Mouse (Mus musculus): ENCODE measurements at regions not wholly inside any gene's neighbourhood (a gene's known extent, or its start where the extent isn't known, plus 50 kb on each side); places are given as distances from the start of the nearest gene placed in this dataset.

DNA sequence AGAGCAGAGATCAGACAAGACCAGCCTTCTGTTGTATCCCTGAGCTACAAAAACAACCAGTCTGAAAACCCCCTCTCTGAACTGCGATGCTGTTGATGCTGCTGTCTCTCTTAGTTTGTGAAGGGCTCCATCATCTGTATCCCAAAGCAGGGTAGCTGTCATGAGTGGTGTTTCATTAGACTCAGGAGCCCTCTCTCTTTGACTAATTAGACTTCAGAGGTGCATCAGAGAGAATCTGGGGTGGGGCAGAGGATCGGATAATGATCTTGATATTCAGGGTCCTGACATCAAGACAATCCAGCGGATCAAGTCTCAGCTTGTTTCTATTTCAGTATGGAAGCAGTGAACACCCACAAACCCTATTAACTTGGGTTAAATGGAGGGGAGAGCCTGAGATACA, 70.6 kb upstream of the Slc24a4 start:
- Histone ChIP-seq H3K4me3 (no peak overlapping the region), H3K9me3 (replicated peaks) (no peaks in the 10 kb centered on the region), H3K36me3 (ENCODE audit: poor library complexity, severe bottlenecking) (no peaks in the 10 kb centered on the region), H3K27ac (peak overlapping the region; percentile 73), H3K4me1 (peaks cover 19% of the 10 kb centered on the region), H3K4me2 (peak overlapping the region; percentile 6; the same call in 1 of the 2 replicates), H3K27me3 (no peaks in the 10 kb centered on the region), H3K9ac (no peak overlapping the region)
- WGBS, result 12% methylated on average over 3 of the region's 3 CpGs
- peak; percentile 37; the same call in 1 of the 2 replicates for ATAC-seq

- Histone ChIP-seq H3K27ac (peak overlapping the region; percentile 73), H3K9ac (no peak overlapping the region), H3K36me3 (ENCODE audit: poor library complexity, severe bottlenecking) (no peaks in the 10 kb centered on the region), H3K27me3 (no peaks in the 10 kb centered on the region), H3K9me3 (replicated peaks) (no peaks in the 10 kb centered on the region), H3K4me1 (peaks cover 21% of the 10 kb centered on the region), H3K4me2 (peak overlapping the region; percentile 6; the same call in 1 of the 2 replicates), H3K4me3 (no peak overlapping the region)
- peak; percentile 87 for ATAC-seq
- 9% methylated on average over 3 of the region's 3 CpGs for WGBS
Measured at GRCm38 (mm10) chr12:102058428-102058827, 70.1 kb upstream of the Slc24a4 start.

- H3K27ac ChIP-seq, result no peak overlapping the region
- no peaks in the 10 kb centered on the region for H3K36me3 ChIP-seq (ENCODE audit: poor library complexity, severe bottlenecking)
- H3K27me3 ChIP-seq, result no peaks in the 10 kb centered on the region
- no peaks in the 10 kb centered on the region for H3K9me3 ChIP-seq (replicated peaks)
- 83% methylated on average over 5 of the region's 5 CpGs for WGBS
- no peak overlapping the region for H3K9ac ChIP-seq
- H3K4me3 ChIP-seq, result no peak overlapping the region
- no peak for ATAC-seq
- no peak overlapping the region for H3K4me2 ChIP-seq
- peaks cover 33% of the 10 kb centered on the region for H3K4me1 ChIP-seq
Measured at GRCm38 (mm10) chr12:102061096-102061495, 67.4 kb upstream of the Slc24a4 start.

DNA sequence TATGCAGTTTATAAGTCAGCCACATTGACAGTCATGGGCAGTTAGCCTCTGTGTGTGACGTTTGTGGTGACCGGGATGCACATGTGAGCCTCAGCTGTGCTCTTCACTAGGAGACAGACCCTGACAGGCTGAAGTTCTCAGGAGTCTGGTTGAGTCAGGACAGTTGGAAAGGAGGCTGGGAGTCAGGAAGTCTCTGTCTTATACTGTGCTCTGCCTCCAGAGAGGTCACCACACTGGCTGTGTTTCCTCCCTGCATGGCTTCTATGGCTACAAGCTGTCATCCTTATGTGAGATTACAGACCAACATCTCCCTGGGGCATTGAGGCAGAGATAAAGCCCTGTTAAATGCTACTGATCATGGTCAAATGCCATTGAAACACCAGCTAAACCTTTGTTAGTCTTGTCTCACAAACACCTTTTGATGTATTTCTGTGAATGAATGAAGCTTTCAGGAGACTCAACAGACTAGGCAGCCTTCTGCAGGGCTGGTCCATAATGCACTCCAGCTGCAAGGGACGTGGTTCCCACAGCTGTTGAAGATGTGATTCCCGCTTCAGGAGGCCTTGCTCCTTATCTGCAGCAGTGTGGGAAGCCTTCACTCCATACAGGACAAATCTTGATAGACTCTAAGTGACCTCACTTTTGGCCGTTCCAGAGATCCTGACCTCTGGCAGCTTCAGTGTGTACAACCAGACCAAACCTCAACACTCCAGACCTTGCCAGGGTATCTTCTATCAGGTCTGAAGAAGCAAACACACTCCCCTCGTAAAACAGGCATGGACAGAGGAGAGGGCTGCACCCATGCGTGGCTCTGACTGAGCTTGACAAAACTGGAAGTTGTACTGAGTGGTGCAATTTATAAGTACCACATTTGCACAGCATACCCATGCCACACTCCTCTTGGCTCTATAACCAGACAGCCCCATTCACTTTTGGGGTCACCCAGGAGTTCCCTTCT, 66.6 kb upstream of the Slc24a4 start:
- no peak overlapping the region for H3K27ac ChIP-seq
- 75% methylated on average over 7 of the region's 7 CpGs for WGBS
- no peak overlapping the region for H3K4me2 ChIP-seq
- no peaks in the 10 kb centered on the region for H3K27me3 ChIP-seq
- H3K9me3 ChIP-seq (replicated peaks), result no peaks in the 10 kb centered on the region
- no peak overlapping the region for H3K4me3 ChIP-seq
- no peaks in the 10 kb centered on the region for H3K36me3 ChIP-seq (ENCODE audit: poor library complexity, severe bottlenecking)
- ATAC-seq, result no peak
- H3K9ac ChIP-seq, result no peak overlapping the region
- H3K4me1 ChIP-seq, result peaks cover 33% of the 10 kb centered on the region

GRCm38 (mm10) chr12:102062648-102063047, 65.9 kb upstream of the Slc24a4 start:
- Histone ChIP-seq H3K9me3 (replicated peaks) (no peaks in the 10 kb centered on the region), H3K27ac (no peak overlapping the region), H3K4me1 (peaks cover 33% of the 10 kb centered on the region), H3K9ac (no peak overlapping the region), H3K36me3 (ENCODE audit: poor library complexity, severe bottlenecking) (no peaks in the 10 kb centered on the region), H3K4me2 (no peak overlapping the region), H3K27me3 (no peaks in the 10 kb centered on the region), H3K4me3 (no peak overlapping the region)
- 77% methylated on average over 7 of the region's 7 CpGs for WGBS
- no peak for ATAC-seq

GRCm38 (mm10) chr12:102063211-102063610, 65.3 kb upstream of the Slc24a4 start:
- Histone ChIP-seq H3K4me2 (no peak overlapping the region), H3K36me3 (ENCODE audit: poor library complexity, severe bottlenecking) (no peaks in the 10 kb centered on the region), H3K27ac (no peak overlapping the region), H3K4me1 (peaks cover 29% of the 10 kb centered on the region), H3K9ac (no peak overlapping the region), H3K27me3 (no peaks in the 10 kb centered on the region), H3K9me3 (replicated peaks) (no peaks in the 10 kb centered on the region), H3K4me3 (no peak overlapping the region)
- no peak for ATAC-seq
- whole genome bisulfite sequencing, result 86% methylated on average over 6 of the region's 6 CpGs

GRCm38 (mm10) chr12:102064710-102065325, 63.7 kb upstream of the Slc24a4 start:
- Histone ChIP-seq H3K4me3 (no peak overlapping the region), H3K4me2 (no peak overlapping the region), H3K27me3 (no peaks in the 10 kb centered on the region), H3K4me1 (peaks cover 18% of the 10 kb centered on the region), H3K36me3 (ENCODE audit: poor library complexity, severe bottlenecking) (no peaks in the 10 kb centered on the region), H3K9me3 (replicated peaks) (no peaks in the 10 kb centered on the region), H3K27ac (no peak overlapping the region), H3K9ac (no peak overlapping the region)
- 0 out of 2 replicates have a peak, but pooled peaks have one; percentile 33 for ATAC-seq
- 34% methylated on average over 5 of the region's 5 CpGs for WGBS

- 94% methylated on average over 7 of the region's 7 CpGs for WGBS
- H3K36me3 ChIP-seq (ENCODE audit: poor library complexity, severe bottlenecking), result no peaks in the 10 kb centered on the region
- H3K4me1 ChIP-seq, result peaks cover 16% of the 10 kb centered on the region
- no peaks in the 10 kb centered on the region for H3K9me3 ChIP-seq (replicated peaks)
- H3K4me3 ChIP-seq, result no peak overlapping the region
- no peak overlapping the region for H3K4me2 ChIP-seq
- H3K27me3 ChIP-seq, result no peaks in the 10 kb centered on the region
- no peak for ATAC-seq
- no peak overlapping the region for H3K27ac ChIP-seq
- H3K9ac ChIP-seq, result no peak overlapping the region
Measured at GRCm38 (mm10) chr12:102067685-102068084, 60.8 kb upstream of the Slc24a4 start.

- H3K27ac ChIP-seq, result no peak overlapping the region
- H3K4me1 ChIP-seq, result peaks cover 9% of the 10 kb centered on the region
- no peak overlapping the region for H3K9ac ChIP-seq
- H3K9me3 ChIP-seq (replicated peaks), result no peaks in the 10 kb centered on the region
- no peaks in the 10 kb centered on the region for H3K27me3 ChIP-seq
- no peak overlapping the region for H3K4me3 ChIP-seq
- no peak overlapping the region for H3K4me2 ChIP-seq
- no peak for ATAC-seq
- 74% methylated on average over 10 of the region's 10 CpGs for WGBS
- no peaks in the 10 kb centered on the region for H3K36me3 ChIP-seq (ENCODE audit: poor library complexity, severe bottlenecking)
Measured at GRCm38 (mm10) chr12:102069521-102070201, 58.9 kb upstream of the Slc24a4 start.

GRCm38 (mm10) chr12:102071888-102072619, 56.5 kb upstream of the Slc24a4 start:
- no peak for ATAC-seq
- Histone ChIP-seq H3K27ac (no peak overlapping the region), H3K4me3 (no peak overlapping the region), H3K9ac (no peak overlapping the region), H3K4me1 (no peaks in the 10 kb centered on the region), H3K27me3 (no peaks in the 10 kb centered on the region), H3K9me3 (replicated peaks) (no peaks in the 10 kb centered on the region), H3K36me3 (ENCODE audit: poor library complexity, severe bottlenecking) (no peaks in the 10 kb centered on the region), H3K4me2 (no peak overlapping the region)
- 63% methylated on average over 9 of the region's 9 CpGs for WGBS

GRCm38 (mm10) chr12:102073540-102073939, 55.0 kb upstream of the Slc24a4 start:
- no peak overlapping the region for H3K4me2 ChIP-seq
- ATAC-seq, result no peak
- H3K9me3 ChIP-seq (replicated peaks), result no peaks in the 10 kb centered on the region
- WGBS, result 91% methylated on average over 3 of the region's 3 CpGs
- no peaks in the 10 kb centered on the region for H3K4me1 ChIP-seq
- H3K4me3 ChIP-seq, result no peak overlapping the region
- H3K27me3 ChIP-seq, result no peaks in the 10 kb centered on the region
- no peaks in the 10 kb centered on the region for H3K36me3 ChIP-seq (ENCODE audit: poor library complexity, severe bottlenecking)
- H3K9ac ChIP-seq, result no peak overlapping the region
- no peak overlapping the region for H3K27ac ChIP-seq

Measured in forebrain, embryonic 13.5 days (tissue).